Mouse (Mus musculus): ENCODE data around the gene Pkp1. TPM values are rescaled to one million over a fixed set of nuclear protein-coding genes. Genes with fewer than 3 reads are reported as not detected.

Pkp1 gene
- polyA plus RNA-seq, 1 experiment, result not detected

DNA sequence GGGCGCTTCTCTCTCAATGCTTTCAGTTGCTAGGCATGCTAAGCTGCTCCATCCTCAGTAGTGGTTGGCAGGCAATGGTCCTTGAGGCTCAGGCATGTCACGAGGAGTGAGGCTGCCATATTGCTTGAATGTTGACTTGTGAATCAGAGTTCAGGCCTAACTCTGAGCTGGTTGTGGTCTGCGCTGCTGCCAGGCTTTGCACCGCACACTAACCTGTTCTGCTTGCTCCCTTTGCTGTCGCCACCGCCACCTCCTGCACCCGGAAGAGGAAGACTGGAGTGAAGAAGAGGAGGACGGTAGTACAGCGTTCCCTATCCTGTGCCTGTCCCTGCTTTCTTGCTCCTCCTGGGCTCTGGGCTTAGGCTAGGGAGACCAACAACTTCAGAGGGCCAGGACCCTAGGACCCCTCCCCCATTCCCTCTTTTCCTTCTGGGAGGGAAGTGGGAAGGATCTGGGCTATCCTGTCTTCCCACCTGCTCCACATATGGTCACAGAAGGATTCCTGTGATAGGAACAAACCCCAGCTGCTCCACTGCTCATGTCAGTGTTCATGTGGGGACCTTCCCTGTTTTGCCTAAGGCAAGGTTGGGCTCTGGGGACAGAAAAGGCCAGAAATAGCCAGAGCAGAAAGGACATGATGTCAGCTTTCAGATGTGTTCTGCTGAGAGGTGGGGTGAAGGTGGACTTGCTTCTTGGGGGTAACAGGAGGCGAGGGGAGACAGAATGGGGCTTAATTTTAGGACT, 75.3 kb downstream of the Pkp1 start:
- Histone ChIP-seq H3K27me3 (ENCODE audit: control insufficient read depth, insufficient read depth, low read length, poor library complexity, severe bottlenecking) (no peaks in the 10 kb centered on the region), H3K27ac (ENCODE audit: insufficient read depth, low read length) (no peak overlapping the region), H3K4me1 (ENCODE audit: control insufficient read depth, insufficient read depth, low read length) (no peaks in the 10 kb centered on the region), H3K9ac (ENCODE audit: low read depth, poor library complexity, severe bottlenecking) (no peak overlapping the region), H3K9me3 (replicated peaks; ENCODE audit: control insufficient read depth, insufficient read depth, low read length, poor library complexity, severe bottlenecking) (no peaks in the 10 kb centered on the region), H3K4me3 (ENCODE audit: low read depth, low read length) (no peak overlapping the region), H3K36me3 (ENCODE audit: control insufficient read depth, insufficient read depth, low read length, poor library complexity, severe bottlenecking) (no peaks in the 10 kb centered on the region)
- TF ChIP-seq CTCF (IDR thresholded peaks at IDR 0.05; ENCODE audit: low read depth, low read length), result no peak
- no peak for TF ChIP-seq POLR2A (IDR thresholded peaks at IDR 0.05; ENCODE audit: insufficient read depth, low read length)
- TF ChIP-seq EP300 (IDR thresholded peaks at IDR 0.05; ENCODE audit: insufficient read depth, low read depth, low read length), result no peak

DNA sequence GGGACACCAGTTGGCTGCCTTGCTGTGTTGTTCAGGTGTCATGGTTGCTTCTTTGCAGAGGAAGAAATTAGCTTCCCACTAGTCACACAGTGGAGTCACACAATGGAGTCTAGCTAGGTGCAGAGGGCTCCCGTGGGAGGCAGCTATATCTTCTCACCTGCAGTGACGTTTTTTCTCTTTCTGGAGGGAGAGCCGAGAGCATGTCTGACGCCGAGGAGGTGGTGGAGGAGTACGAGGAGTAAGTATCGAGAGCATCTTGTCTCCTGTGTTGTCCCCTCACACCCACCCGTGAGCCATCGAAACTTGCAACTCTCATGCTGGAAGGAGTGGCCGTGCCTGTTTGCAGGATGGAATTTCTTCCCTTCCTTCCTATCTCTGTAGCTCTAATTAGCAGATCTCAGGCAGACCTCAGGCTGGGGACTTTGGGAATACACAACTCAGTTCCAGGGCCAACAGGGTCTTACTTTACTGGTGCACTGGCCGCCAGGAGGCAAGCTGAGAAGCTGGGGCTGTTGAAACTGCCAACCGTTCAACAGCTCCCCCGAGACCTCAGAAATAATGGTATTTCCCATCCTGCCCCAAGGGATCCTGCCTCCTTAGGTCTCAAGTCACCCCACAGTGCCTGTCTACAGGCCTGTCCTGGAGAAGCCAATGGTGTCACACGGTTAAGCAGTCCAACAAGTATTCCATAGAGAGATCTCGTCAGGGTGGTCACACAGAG, 78.2 kb downstream of the Pkp1 start:
- H3K27me3 ChIP-seq (ENCODE audit: control insufficient read depth, insufficient read depth, low read length, poor library complexity, severe bottlenecking), result no peaks in the 10 kb centered on the region
- no peak overlapping the region for H3K27ac ChIP-seq (ENCODE audit: insufficient read depth, low read length)
- H3K4me3 ChIP-seq (ENCODE audit: low read depth, low read length), result no peak overlapping the region
- TF ChIP-seq CTCF (IDR thresholded peaks at IDR 0.05; ENCODE audit: low read depth, low read length) (no peak), EP300 (IDR thresholded peaks at IDR 0.05; ENCODE audit: insufficient read depth, low read depth, low read length) (no peak), POLR2A (IDR thresholded peaks at IDR 0.05; ENCODE audit: insufficient read depth, low read length) (no peak)
- no peaks in the 10 kb centered on the region for H3K36me3 ChIP-seq (ENCODE audit: control insufficient read depth, insufficient read depth, low read length, poor library complexity, severe bottlenecking)
- no peak overlapping the region for H3K9ac ChIP-seq (ENCODE audit: low read depth, poor library complexity, severe bottlenecking)
- H3K9me3 ChIP-seq (replicated peaks; ENCODE audit: control insufficient read depth, insufficient read depth, low read length, poor library complexity, severe bottlenecking), result no peaks in the 10 kb centered on the region
- no peaks in the 10 kb centered on the region for H3K4me1 ChIP-seq (ENCODE audit: control insufficient read depth, insufficient read depth, low read length)

DNA sequence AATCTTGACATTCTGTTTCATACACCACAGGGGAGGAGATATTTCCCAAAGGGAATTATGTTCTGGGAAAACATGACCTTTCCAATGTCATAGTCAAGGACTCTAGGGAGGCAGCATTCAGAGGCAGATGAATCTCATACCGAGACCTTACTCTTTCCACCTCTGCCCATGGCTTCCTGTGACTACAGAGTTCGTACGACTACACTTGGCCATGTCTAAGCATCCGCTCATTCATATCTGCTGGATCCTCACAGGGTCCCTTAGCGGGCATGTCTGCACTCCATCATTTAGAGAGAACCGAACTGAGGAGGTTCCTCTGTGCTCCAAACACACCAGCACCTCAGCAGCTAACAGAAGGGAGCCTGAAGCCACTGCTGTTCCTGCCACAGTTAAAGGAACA, 79.9 kb downstream of the Pkp1 start:
- Histone ChIP-seq H3K27me3 (ENCODE audit: control insufficient read depth, insufficient read depth, low read length, poor library complexity, severe bottlenecking) (no peaks in the 10 kb centered on the region), H3K4me3 (ENCODE audit: low read depth, low read length) (no peak overlapping the region), H3K9ac (ENCODE audit: low read depth, poor library complexity, severe bottlenecking) (no peak overlapping the region), H3K4me1 (ENCODE audit: control insufficient read depth, insufficient read depth, low read length) (no peaks in the 10 kb centered on the region), H3K36me3 (ENCODE audit: control insufficient read depth, insufficient read depth, low read length, poor library complexity, severe bottlenecking) (no peaks in the 10 kb centered on the region), H3K9me3 (replicated peaks; ENCODE audit: control insufficient read depth, insufficient read depth, low read length, poor library complexity, severe bottlenecking) (no peaks in the 10 kb centered on the region), H3K27ac (ENCODE audit: insufficient read depth, low read length) (no peak overlapping the region)
- TF ChIP-seq POLR2A (IDR thresholded peaks at IDR 0.05; ENCODE audit: insufficient read depth, low read length) (no peak), EP300 (IDR thresholded peaks at IDR 0.05; ENCODE audit: insufficient read depth, low read depth, low read length) (no peak), CTCF (IDR thresholded peaks at IDR 0.05; ENCODE audit: low read depth, low read length) (no peak)

DNA sequence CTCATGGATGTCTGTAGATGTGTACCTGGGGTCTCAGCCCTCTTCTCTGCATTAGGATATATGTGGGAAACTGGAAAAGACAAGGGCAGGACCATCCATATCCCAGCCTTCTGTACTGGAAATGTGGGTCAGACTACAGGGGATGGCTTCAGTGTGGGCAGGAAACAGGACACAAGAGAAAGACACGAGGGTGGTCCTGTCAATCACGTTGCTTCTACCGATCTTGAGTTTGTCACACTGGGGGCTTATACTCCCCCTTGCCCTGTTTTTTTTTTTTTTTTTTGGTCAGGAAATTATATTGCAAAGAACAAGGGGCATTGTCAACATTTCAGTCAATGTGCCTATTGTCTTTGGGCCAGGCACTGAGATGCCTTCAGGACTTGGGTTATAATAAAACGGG, 80.4 kb downstream of the Pkp1 start:
- TF ChIP-seq POLR2A (IDR thresholded peaks at IDR 0.05; ENCODE audit: insufficient read depth, low read length) (no peak), EP300 (IDR thresholded peaks at IDR 0.05; ENCODE audit: insufficient read depth, low read depth, low read length) (no peak), CTCF (IDR thresholded peaks at IDR 0.05; ENCODE audit: low read depth, low read length) (no peak)
- H3K27me3 ChIP-seq (ENCODE audit: control insufficient read depth, insufficient read depth, low read length, poor library complexity, severe bottlenecking), result no peaks in the 10 kb centered on the region
- H3K4me3 ChIP-seq (ENCODE audit: low read depth, low read length), result no peak overlapping the region
- no peaks in the 10 kb centered on the region for H3K36me3 ChIP-seq (ENCODE audit: control insufficient read depth, insufficient read depth, low read length, poor library complexity, severe bottlenecking)
- H3K9me3 ChIP-seq (replicated peaks; ENCODE audit: control insufficient read depth, insufficient read depth, low read length, poor library complexity, severe bottlenecking), result no peaks in the 10 kb centered on the region
- H3K4me1 ChIP-seq (ENCODE audit: control insufficient read depth, insufficient read depth, low read length), result no peaks in the 10 kb centered on the region
- no peak overlapping the region for H3K27ac ChIP-seq (ENCODE audit: insufficient read depth, low read length)
- H3K9ac ChIP-seq (ENCODE audit: low read depth, poor library complexity, severe bottlenecking), result no peak overlapping the region

DNA sequence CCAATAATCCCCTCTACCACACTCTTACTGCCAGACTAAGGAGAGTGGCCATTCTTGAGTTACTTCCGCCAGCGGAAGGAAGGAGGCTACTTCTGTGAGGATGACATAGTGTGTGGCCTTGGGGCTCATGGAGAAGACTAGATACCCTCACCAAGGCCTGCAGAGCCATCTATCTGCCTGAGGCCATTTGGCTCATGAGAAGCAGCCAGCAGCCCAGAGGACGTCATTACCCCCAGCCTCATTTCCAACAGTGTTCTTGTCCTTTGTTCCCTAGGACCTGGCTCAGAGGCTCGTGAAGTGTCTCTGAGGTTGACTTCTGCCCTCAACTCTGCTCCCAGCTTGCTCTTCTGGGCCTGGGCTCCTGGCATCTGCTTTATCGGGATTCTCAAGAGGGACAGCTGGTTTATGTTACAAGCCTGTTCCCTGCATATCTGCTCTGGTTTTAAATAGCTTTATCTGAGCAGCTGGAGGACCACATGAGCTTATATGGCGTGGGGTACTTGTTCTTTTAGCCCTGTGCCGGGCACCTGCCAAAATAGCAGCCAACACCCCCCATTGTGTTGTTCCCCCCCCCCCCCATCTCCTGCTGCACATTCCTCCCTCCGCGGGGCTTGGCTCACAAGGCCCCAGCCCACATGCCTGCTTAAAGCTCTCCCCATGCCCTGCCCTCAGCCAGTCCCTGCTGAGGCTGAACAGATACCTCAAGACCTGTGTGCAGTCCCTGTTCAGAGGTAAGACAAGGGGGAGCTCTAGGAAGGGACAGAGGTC, 83.1 kb downstream of the Pkp1 start, which contains the start of gene Tnnt2:
TSS of gene Tnnt2 (plus strand) at position 639 of the 768 bp plus-strand sequence.
- H3K27ac ChIP-seq (ENCODE audit: insufficient read depth, low read length), result no peak within 1 kb of the TSS
- H3K4me3 ChIP-seq (ENCODE audit: low read depth, low read length), result no peak within 1 kb of the TSS

More for the DNA sequence above, 83.1 kb downstream of the Pkp1 start, which contains the start of gene Tnnt2:
- no peaks in the 10 kb centered on the region for H3K4me1 ChIP-seq (ENCODE audit: control insufficient read depth, insufficient read depth, low read length)
- TF ChIP-seq CTCF (IDR thresholded peaks at IDR 0.05; ENCODE audit: low read depth, low read length) (no peak), POLR2A (IDR thresholded peaks at IDR 0.05; ENCODE audit: insufficient read depth, low read length) (no peak), EP300 (IDR thresholded peaks at IDR 0.05; ENCODE audit: insufficient read depth, low read depth, low read length) (no peak)
- no peaks in the 10 kb centered on the region for H3K9me3 ChIP-seq (replicated peaks; ENCODE audit: control insufficient read depth, insufficient read depth, low read length, poor library complexity, severe bottlenecking)
- no peaks in the 10 kb centered on the region for H3K36me3 ChIP-seq (ENCODE audit: control insufficient read depth, insufficient read depth, low read length, poor library complexity, severe bottlenecking)
- no peaks in the 10 kb centered on the region for H3K27me3 ChIP-seq (ENCODE audit: control insufficient read depth, insufficient read depth, low read length, poor library complexity, severe bottlenecking)
- H3K9ac ChIP-seq (ENCODE audit: low read depth, poor library complexity, severe bottlenecking), result no peak within 1 kb of the TSS

All from ES-Bruce4 (cell line).